Mouse (Mus musculus): ENCODE results near the gene Ifitm3.

DNA sequence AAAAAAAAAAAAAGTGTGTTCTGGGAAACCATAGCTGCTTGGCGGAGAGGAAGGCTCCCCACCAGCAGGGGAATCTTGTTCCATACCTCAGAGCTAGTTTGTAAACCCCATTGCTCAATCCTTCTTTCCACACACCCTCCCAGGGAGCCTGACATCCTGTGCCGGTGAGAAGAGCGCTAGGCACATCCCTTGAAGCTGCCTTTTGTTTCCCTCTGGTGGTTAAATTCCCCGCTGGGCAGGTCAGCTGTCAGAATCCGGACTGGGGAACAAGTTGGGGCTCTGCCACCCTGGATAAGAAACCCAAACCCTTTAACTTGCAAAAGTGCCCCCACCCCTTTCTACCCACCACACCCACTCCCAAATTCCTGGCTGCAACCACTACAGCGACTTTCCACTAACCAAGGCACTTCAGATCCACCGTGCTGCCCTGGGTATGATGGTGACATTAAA, 2.2 kb downstream of the Ifitm3 start:
- TF ChIP-seq CTCF (IDR thresholded peaks at IDR 0.05; ENCODE audit: insufficient read depth, low read length) = peak; percentile 43; the same call in 1 of the 2 replicates
- TF ChIP-seq POLR2A (IDR thresholded peaks at IDR 0.05; ENCODE audit: borderline replicate concordance, extremely low read depth, low read depth, low read length) = no peak

All from lung, adult 2 months (tissue).